Mouse (Mus musculus): ENCODE results near the gene Etfdh. TPM values are rescaled to one million over a fixed set of nuclear protein-coding genes. Genes with fewer than 3 reads are reported as not detected.

The Etfdh gene
- polyA plus RNA-seq, 1 experiment: 673 TPM

DNA sequence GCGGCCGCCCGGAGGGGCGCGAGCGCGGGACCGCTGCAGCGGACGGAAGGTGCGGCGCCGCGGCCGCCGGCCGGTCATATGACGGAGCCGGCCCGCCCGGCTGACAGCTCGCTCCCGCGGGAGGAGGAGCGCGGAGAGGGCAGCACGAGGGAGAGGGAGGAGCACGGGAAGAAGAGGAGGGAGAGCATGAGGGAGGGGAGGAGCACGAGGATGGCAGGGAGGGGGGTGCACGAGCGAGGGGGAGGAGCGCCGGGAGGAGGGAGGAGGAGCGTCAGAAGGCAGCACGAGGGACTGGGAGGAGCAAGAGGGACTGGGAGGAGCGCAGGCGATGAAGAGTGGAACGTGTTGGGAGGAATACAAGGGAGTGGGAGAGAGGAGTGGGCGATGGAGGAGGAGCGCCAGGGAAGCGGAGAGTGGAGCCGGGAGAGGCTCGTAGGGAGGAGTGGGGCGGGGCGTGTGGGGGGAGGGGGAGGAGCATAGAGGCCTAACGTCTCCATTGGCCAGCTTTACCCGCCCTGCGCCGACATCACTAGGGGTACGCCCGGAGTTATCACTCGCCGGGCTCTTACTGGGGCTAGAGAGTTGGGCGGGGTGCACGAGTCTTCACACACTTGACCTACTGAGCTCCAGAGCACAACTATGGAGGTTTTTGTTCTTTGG is 61.5 kb downstream of the Etfdh start, which contains the start of gene Fnip2:
Gene Fnip2 (minus strand): TSS at position 94 of the 660 bp plus-strand sequence.
- Histone ChIP-seq H3K27ac (replicated peaks; ENCODE audit: low read depth, low read length) (peak within 1 kb of the TSS; percentile 92), H3K4me1 (ENCODE audit: control insufficient read depth, insufficient read depth, insufficient read length, low read length) (peaks cover 2% of the 10 kb centered on the region; the same call in 1 of the 2 replicates), H3K4me3 (ENCODE audit: insufficient read depth, low read depth, low read length) (peak within 1 kb of the TSS; percentile 69)

DNA sequence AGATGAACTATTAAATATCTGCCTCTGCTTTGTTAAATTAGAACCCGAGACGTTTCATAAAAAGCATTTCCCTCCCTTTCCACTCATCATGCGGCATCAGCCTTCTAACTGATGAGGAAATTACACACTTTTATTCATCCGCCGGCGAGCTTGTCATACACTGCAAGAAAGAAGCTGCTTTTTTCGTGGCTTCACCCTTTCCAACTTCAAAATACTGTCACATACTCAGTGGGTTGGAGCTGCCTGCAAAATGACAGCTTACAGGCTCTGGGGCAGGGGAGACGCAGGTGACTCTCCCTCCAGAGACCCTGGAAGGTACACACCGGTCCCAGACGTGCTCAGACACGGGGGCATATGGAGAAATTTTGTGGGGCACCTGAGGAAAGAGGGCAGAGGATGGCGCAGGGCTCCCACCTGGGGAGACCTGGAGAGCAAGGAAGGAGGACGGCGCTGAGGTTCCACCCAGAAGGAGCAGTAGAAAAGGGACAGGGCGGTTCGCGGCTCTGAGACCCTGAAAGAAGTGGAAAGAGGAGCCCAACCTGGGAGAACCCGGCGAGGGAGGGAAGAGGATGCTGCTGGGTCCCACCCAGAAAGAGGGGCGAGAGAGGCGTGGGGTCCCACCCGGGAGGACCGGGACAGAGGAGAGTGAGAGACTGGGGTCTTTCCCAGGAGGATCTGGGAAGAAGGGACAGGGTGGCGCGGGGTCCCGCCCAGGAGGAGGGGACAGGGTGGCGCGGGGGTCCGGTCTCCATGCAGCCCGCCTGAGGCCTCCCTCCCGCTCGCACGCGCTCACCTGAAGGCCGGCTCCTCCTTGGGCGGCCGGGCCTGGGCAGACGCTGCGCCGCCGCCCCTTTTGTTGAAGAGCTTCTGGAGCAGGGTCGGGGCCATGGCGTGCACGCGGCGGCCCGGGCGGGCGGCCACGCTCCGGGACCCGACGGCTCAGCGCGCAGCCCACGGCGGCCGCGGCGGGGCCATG is 62.3 kb downstream of the Etfdh start:
- Histone ChIP-seq H3K4me1 (ENCODE audit: control insufficient read depth, insufficient read depth, insufficient read length, low read length) (peaks cover 7% of the 10 kb centered on the region; the same call in 1 of the 2 replicates), H3K27ac (replicated peaks; ENCODE audit: low read depth, low read length) (peak overlapping the region; percentile 19), H3K4me3 (ENCODE audit: insufficient read depth, low read depth, low read length) (peak overlapping the region; percentile 69)

DNA sequence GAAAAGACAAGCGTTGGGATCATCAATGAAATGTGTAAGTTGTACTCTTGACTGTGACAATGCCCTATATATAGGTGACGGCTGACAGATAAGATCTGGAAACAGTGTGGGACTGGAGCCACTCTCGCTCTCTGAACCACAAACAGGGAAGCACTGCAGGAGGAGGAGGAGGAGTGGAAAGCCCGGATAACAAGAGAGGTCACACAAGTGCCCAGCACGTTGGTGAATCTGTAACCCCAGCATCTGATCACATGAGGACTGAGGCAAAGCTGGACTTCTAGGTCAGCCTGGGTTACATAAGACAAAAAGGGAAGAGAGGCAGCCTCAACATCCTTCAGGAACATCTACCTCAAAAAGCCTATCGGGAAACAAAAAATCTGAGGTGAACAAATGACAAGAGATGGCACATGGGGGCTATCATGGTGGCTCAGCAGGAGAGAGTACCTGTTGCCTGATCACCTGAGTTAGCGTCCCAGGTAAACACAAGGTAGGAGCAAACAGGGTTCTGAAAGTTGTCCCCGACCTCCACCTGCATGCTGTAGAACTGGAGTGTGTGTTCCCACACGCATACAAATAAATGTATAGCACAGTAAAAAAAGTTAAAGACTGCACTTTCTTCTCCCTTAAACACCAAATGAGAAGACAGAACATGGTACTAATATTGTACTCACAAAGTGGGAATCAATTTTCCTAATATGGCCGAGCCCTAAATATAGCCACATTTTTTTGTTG is 64.3 kb downstream of the Etfdh start:
- Histone ChIP-seq H3K4me1 (ENCODE audit: control insufficient read depth, insufficient read depth, insufficient read length, low read length) (peaks cover 8% of the 10 kb centered on the region; the same call in 1 of the 2 replicates), H3K27ac (replicated peaks; ENCODE audit: low read depth, low read length) (no peak overlapping the region), H3K4me3 (ENCODE audit: insufficient read depth, low read depth, low read length) (no peak overlapping the region)

DNA sequence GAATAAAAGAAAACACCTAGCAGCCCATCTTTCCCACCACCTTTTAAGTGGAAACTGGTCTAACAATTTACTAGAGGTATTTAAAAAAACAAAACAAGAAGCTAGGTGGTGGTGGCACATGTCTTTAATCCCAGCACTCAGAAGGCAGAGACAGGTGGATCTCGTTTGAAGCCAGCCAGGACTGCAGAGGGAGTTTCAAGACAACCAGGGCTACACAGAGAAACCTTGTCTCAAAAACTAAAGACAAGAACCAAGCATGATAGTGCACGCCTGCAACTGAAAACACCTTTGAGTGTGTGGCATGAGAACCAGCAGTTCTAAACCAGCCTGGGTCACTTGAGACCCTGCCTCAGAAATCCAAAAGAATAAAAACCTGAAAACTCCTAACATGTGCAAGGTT is 65.8 kb downstream of the Etfdh start:
- Histone ChIP-seq H3K27ac (replicated peaks; ENCODE audit: low read depth, low read length) (no peak overlapping the region), H3K4me1 (ENCODE audit: control insufficient read depth, insufficient read depth, insufficient read length, low read length) (peaks cover 18% of the 10 kb centered on the region), H3K4me3 (ENCODE audit: insufficient read depth, low read depth, low read length) (no peak overlapping the region)

DNA sequence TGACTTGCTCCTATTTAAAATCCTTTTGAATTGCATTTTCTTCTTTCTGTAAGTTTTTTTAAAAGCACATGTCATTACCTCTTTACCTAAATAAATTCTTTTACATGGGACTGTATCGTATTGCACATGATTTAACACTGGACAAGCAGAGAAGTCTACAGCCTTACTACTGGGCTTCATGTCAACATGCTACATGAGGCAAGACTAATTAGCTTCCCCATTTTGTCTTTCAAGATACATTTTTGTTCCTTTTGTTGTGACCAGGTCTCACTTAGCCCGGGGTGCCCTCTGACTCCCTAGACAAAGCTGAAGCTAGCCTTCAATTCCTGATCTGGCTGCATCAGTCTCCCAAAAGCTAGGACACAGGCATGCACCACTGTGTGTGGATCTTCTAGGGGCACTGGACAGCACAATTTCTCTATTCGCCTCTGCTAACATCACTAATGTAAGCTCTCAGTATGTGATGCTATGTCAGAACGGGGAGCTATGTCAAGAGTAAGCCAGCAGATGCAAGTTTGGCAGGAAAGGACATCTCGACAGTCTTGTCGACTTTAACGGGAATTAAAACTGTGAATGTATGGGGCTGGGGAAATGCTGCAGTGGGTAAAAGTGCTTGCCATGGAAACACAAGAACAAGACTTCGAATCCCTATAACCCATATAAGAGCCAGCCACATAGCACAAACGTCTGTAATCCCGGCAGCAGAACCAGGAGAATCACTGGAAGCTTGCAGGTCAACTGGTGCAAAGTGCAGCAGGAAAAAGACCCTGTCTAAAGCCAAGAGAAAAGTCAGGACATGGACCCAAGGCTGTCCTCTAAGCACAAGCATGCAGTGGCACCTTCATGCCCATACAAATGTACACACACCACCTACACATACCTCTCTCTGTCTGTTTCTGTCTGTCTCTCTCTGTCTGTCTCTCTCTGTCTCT is 67.2 kb downstream of the Etfdh start:
- H3K4me1 ChIP-seq (ENCODE audit: control insufficient read depth, insufficient read depth, insufficient read length, low read length): peaks cover 18% of the 10 kb centered on the region
- no peak overlapping the region for H3K4me3 ChIP-seq (ENCODE audit: insufficient read depth, low read depth, low read length)
- H3K27ac ChIP-seq (replicated peaks; ENCODE audit: low read depth, low read length): no peak overlapping the region

DNA sequence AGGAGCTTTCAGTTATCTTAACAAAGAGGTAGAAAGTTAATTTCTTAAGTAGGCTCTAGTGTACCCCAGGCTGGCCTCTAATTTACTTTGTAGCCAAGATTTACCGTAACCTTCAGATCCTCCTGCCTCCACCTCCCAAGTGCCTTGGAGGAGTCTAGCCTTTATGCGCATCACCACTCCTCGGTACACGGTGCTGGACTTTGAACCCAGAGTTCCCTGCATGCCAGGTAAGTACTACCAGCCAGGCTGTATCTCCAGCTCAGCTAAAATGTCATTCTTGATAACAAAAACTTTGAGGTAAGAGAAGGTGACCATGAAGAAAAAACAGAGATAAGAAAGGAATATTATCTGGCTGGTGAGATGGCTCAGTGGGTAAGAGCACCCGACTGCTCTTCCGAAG is 68.7 kb downstream of the Etfdh start:
- H3K4me3 ChIP-seq (ENCODE audit: insufficient read depth, low read depth, low read length): no peak overlapping the region
- no peak overlapping the region for H3K27ac ChIP-seq (replicated peaks; ENCODE audit: low read depth, low read length)
- peaks cover 18% of the 10 kb centered on the region for H3K4me1 ChIP-seq (ENCODE audit: control insufficient read depth, insufficient read depth, insufficient read length, low read length)

DNA sequence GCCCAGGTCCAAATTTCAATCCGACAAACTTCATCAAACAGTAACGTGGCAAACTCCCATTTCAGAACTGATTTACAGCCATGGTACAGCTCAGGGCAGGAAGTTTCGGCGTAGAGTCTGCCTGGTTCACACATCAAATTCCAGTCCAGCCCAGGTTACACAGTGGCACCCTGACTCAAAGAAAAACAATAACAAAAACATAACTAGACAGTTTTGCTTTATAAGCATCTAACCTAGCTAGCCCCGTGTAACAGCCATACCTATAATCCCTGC is 69.6 kb downstream of the Etfdh start:
- Histone ChIP-seq H3K4me1 (ENCODE audit: control insufficient read depth, insufficient read depth, insufficient read length, low read length) (peaks cover 15% of the 10 kb centered on the region), H3K4me3 (ENCODE audit: insufficient read depth, low read depth, low read length) (0 out of 2 replicates have a peak overlapping the region, but pooled peaks have one; percentile 7), H3K27ac (replicated peaks; ENCODE audit: low read depth, low read length) (peak overlapping the region; percentile 85)

DNA sequence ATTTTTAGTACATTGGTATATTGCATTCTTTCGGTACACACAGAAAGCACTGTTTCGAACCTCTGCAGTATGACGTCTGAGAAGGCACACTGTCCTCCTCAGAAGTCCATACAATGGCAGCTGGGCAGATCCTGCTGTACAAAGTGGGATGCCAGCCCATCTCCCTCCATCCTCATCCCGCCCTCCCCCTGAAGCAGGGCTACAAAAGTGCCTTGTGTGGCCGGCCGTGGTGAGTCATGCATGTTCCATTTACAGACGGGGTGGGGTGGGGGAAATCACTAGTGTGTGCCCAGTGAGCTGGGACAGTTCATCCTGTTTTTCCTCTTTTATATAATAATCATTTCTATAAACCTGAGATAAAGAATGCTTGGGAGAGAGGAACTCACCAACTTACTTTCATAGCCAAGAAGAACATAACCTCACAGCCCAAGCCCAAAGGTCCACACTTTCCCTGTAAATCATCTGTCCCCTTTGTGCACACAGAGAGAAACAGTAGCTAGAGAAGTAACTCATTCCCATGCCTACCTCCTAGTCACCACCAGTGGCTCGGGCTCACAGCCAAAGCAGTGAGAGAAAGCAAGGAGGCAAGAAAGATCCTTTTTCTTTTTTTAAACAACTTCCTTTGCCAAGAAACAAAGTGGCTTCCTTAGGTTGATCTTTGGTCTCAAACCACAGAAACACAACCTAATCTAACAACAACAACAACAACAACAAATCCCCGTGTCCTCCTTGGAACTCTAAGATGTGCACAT is 70.1 kb downstream of the Etfdh start:
- H3K4me3 ChIP-seq (ENCODE audit: insufficient read depth, low read depth, low read length): 0 out of 2 replicates have a peak overlapping the region, but pooled peaks have one; percentile 7
- peak overlapping the region; percentile 85 for H3K27ac ChIP-seq (replicated peaks; ENCODE audit: low read depth, low read length)
- H3K4me1 ChIP-seq (ENCODE audit: control insufficient read depth, insufficient read depth, insufficient read length, low read length): peaks cover 15% of the 10 kb centered on the region

DNA sequence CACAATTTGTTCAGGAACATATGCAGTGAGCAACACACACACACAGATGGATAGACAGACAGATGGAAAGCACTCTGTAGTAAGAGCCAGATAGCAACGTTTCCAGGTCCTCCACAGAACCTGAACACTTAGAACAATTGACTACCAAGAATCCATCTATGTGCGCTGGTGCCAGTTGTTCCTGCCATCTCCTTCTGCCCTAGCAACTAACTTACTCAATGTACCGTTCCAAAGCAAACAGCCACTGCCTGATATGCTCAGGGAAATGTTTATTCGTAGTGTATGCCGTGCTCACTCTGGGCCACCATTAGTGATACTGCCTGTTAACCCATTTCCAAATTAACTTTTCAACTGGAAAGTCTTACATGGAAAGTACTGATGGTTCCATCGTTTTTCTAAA is 74.2 kb downstream of the Etfdh start:
- peaks cover 14% of the 10 kb centered on the region for H3K4me1 ChIP-seq (ENCODE audit: control insufficient read depth, insufficient read depth, insufficient read length, low read length)
- H3K4me3 ChIP-seq (ENCODE audit: insufficient read depth, low read depth, low read length): no peak overlapping the region
- H3K27ac ChIP-seq (replicated peaks; ENCODE audit: low read depth, low read length): no peak overlapping the region

Other genes starting within 250 kb of the Etfdh start
- gene Fnip2, start 61.7 kb downstream of the Etfdh start, polyA plus RNA-seq (2012; ENCODE audit: insufficient read depth, insufficient read length, missing spikeins): 2.7 and 4.2 TPM in 2 replicates
- 28.0 and 50.8 TPM in 2 replicates for gene Ppid, start 38.2 kb downstream of the Etfdh start, polyA plus RNA-seq (2012; ENCODE audit: insufficient read depth, insufficient read length, missing spikeins)
- gene 4930579G24Rik, start 421 bp downstream of the Etfdh start, polyA plus RNA-seq (2012; ENCODE audit: insufficient read depth, insufficient read length, missing spikeins): 1.3 and 2.5 TPM in 2 replicates
- not detected in 2 replicates for gene Rxfp1, start 108.4 kb upstream of the Etfdh start, polyA plus RNA-seq (2012; ENCODE audit: insufficient read depth, insufficient read length, missing spikeins)
- 0.38 TPM in 1 of 2 replicates, not detected in the other for gene Tmem144, start 223.3 kb upstream of the Etfdh start, polyA plus RNA-seq (2012; ENCODE audit: insufficient read depth, insufficient read length, missing spikeins)